In genomic region chr9:103309832-103310231, GRCm38 (mm10) we compare ENCODE assay signal across 21 mouse cellular contexts. TPM values are rescaled to one million over a fixed set of nuclear protein-coding genes. Genes with fewer than 3 reads are reported as not detected.
DNase-seq lines count a peak whose midpoint lies in the region; ATAC-seq lines count a peak whose summit lies in the region.
"Had no signal": no experiment of that assay in that cellular context is flagged by ENCODE, and none has a peak within 500 bp of the region (broad histone marks: within the 10 kb centered on the region; RNA-seq: fewer than 3 reads in every experiment).

No protein-coding gene starts in this region.

- ATAC-seq in forebrain, embryonic 14.5 days, result no peak
- ATAC-seq: forebrain, embryonic 13.5 days; hindbrain, embryonic 16.5 days; inflammation-experienced regulatory T-cells, adult 6 months had no signal

- no peak overlapping the region for H3K27ac ChIP-seq in forebrain, embryonic 14.5 days (ENCODE audit: low read depth, low read length)
- H3K27ac ChIP-seq: embryonic facial prominence, embryonic 13.5 days; forebrain, embryonic 13.5 days; heart, embryonic 10.5 days; hindbrain, embryonic 12.5 days had no signal

- peaks cover 58% of the 10 kb centered on the region for H3K36me3 ChIP-seq in forebrain, embryonic 14.5 days (ENCODE audit: control insufficient read depth, insufficient read depth, low read length)

- H3K4me2 ChIP-seq in forebrain, embryonic 14.5 days (ENCODE audit: low read length), result no peak overlapping the region
- H3K4me2 ChIP-seq: embryonic facial prominence, embryonic 13.5 days; forebrain, embryonic 13.5 days; hindbrain, embryonic 12.5 days had no signal

- 0 out of 2 replicates have a peak, but pooled peaks cover 7% of the 10 kb centered on the region for H3K4me1 ChIP-seq in forebrain, embryonic 14.5 days (ENCODE audit: control insufficient read depth, insufficient read depth, low read length)

- H3K9me3 ChIP-seq in forebrain, embryonic 14.5 days (replicated peaks; ENCODE audit: control insufficient read depth, low read length), result no peaks in the 10 kb centered on the region
- H3K9me3 ChIP-seq: embryonic facial prominence, embryonic 13.5 days; forebrain, embryonic 13.5 days; heart, embryonic 10.5 days; hindbrain, embryonic 12.5 days had no signal

- H3K27me3 ChIP-seq in forebrain, embryonic 14.5 days (replicated peaks; ENCODE audit: control insufficient read depth, insufficient read depth, low read length), result no peaks in the 10 kb centered on the region
- H3K27me3 ChIP-seq: embryonic facial prominence, embryonic 13.5 days; forebrain, embryonic 13.5 days; hindbrain, embryonic 12.5 days had no signal

- 88% methylated on average over 6 of the region's 6 CpGs for WGBS in forebrain, embryonic 14.5 days

- H3K9ac ChIP-seq in forebrain, embryonic 14.5 days (ENCODE audit: low read length), result no peak overlapping the region
- H3K9ac ChIP-seq: embryonic facial prominence, embryonic 13.5 days; forebrain, embryonic 13.5 days; hindbrain, embryonic 12.5 days had no signal

- no peak overlapping the region for H3K4me3 ChIP-seq in forebrain, embryonic 14.5 days (ENCODE audit: low read depth, low read length)
- H3K4me3 ChIP-seq: embryonic facial prominence, embryonic 13.5 days; forebrain, embryonic 13.5 days; heart, embryonic 10.5 days; hindbrain, embryonic 12.5 days had no signal

- intact Hi-C loops in gastrocnemius, postnatal 14 days (cut with DNase I; ENCODE audit: low total_unique reads), result no loop called here

- peak; percentile 16 for DNase-seq in gastrocnemius, postnatal 14 days
- DNase-seq in gastrocnemius, postnatal 10 days, result no peak
- DNase-seq in right cerebral cortex, postnatal 14 days, result peak; percentile 31
- no peak for DNase-seq in right cerebral cortex, adult 18-20 months
- peak; percentile 65 for DNase-seq in testis, postnatal 10 days (ENCODE audit: low spot score)
- no peak for DNase-seq in forebrain, embryonic 14.5 days (ENCODE audit: low spot score)
- DNase-seq: adrenal gland, adult 2 months; adrenal gland, postnatal 36 days; cerebellum, adult 11 months; cerebellum, adult 9-10 months; cerebellum, postnatal 36 days; gastrocnemius, postnatal 25 days; heart, adult 18-20 months; heart, postnatal 10 days; heart, postnatal 4 days had no signal

RNA-seq across cellular contexts. Expression of gene Topbp1, which starts 4.8 kb away (rescaled TPM):
- total RNA-seq in gastrocnemius, postnatal 14 days (2021), result 10 to 100 TPM in 1 of 2 experiments, 1 to 10 TPM in 1; 8.6 to 10.0 TPM
- 10 to 100 TPM; 17.7 to 24.0 TPM for total RNA-seq in gastrocnemius, postnatal 10 days (2021)
- 31.2 and 31.4 TPM in 2 replicates for polyA plus RNA-seq in forebrain, embryonic 14.5 days (2014; fragmentation: Nextera tagmentation; extraction: Ambion mirVana)

RNA-seq across cellular contexts. Expression of gene 1300017J02Rik, which starts 5.0 kb away (rescaled TPM):
- total RNA-seq in gastrocnemius, postnatal 14 days (2021), result under 1 TPM; 0.12 to 0.91 TPM
- under 1 TPM in 1 of 2 experiments, not detected in 1; 0.43 TPM for total RNA-seq in gastrocnemius, postnatal 10 days (2021)
- polyA plus RNA-seq in forebrain, embryonic 14.5 days (2014; fragmentation: Nextera tagmentation; extraction: Ambion mirVana), result 0.29 and 0.93 TPM in 2 replicates
- total RNA-seq: gastrocnemius, postnatal 25 days; heart, adult 18-20 months had no signal
- polyA plus RNA-seq: inflammation-experienced regulatory T-cells, adult 6 months had no signal

RNA-seq across cellular contexts. Expression of gene Cdv3, which starts 55.8 kb away (rescaled TPM):
- total RNA-seq in gastrocnemius, postnatal 14 days (2021), result 100 to 1,000 TPM; 105 to 121 TPM
- total RNA-seq in gastrocnemius, postnatal 10 days (2021), result 100 to 1,000 TPM; 146 to 147 TPM
- polyA plus RNA-seq in forebrain, embryonic 14.5 days (2014; fragmentation: Nextera tagmentation; extraction: Ambion mirVana), result 74.2 and 76.3 TPM in 2 replicates

Comparison
In these comparisons a context has a peak if more than half of its experiments do, and no peak if none do; other contexts are left out.
1. DNase-seq: peak in gastrocnemius, postnatal 14 days (single experiment), right cerebral cortex, postnatal 14 days (single experiment) and testis, postnatal 10 days (single experiment); none in gastrocnemius, postnatal 10 days (single experiment), right cerebral cortex, adult 18-20 months (single experiment) and forebrain, embryonic 14.5 days (single experiment).